Mouse (Mus musculus) neural tube, embryonic 11.5 days (tissue): ENCODE measurements around the gene Senp8. TPM values are rescaled to one million over a fixed set of nuclear protein-coding genes. Genes with fewer than 3 reads are reported as not detected.

ENCODE experiments used
- polyA plus RNA-seq: library from polyadenylated mRNA; unstranded; fragments of >200 nt; fragmentation: Nextera tagmentation; extraction: Ambion mirVana; gene quantifications from 2 replicates; pipeline ENCODE4 v1.2.1, GENCODE M21; 2014

Senp8 gene
- polyA plus RNA-seq, 1 experiment from 2014 or later = 22.0 TPM

Other genes with a start within 250 kb of the Senp8 start
- 43.2 and 49.9 TPM in 2 replicates for gene Hexa, start 211.2 kb downstream of the Senp8 start, polyA plus RNA-seq
- gene Tmem202, start 210.9 kb downstream of the Senp8 start, polyA plus RNA-seq = not detected in 2 replicates
- gene Celf6, start 172.8 kb downstream of the Senp8 start, polyA plus RNA-seq = 6.1 and 6.3 TPM in 2 replicates
- 107 and 135 TPM in 2 replicates for gene Parp6, start 133.4 kb downstream of the Senp8 start, polyA plus RNA-seq
- 2,042 and 2,202 TPM in 2 replicates for gene Pkm, start 94.3 kb downstream of the Senp8 start, polyA plus RNA-seq
- 0.17 and 0.43 TPM in 2 replicates for gene Gramd2, start 70.6 kb downstream of the Senp8 start, polyA plus RNA-seq
- 22.2 and 24.5 TPM in 2 replicates for gene Myo9a, start 186 bp upstream of the Senp8 start, polyA plus RNA-seq
- not detected in 2 replicates for gene Nr2e3, start 209.9 kb upstream of the Senp8 start, polyA plus RNA-seq